Mouse (Mus musculus) C2C12 (cell line): ENCODE data around the gene Bckdha.

Source experiments
- CEBPB ChIP-seq: IDR thresholded peaks from one replicate; pipeline ENCODE4 v1.6.1; 2011; ENCODE audit warnings: low read depth, mild to moderate bottlenecking, control low read depth, moderate library complexity
- CTCF ChIP-seq: IDR thresholded peaks from one replicate; pipeline ENCODE4 v1.5.1; 2011; ENCODE audit not compliant: control insufficient read depth, insufficient read depth, insufficient read length
- MYOD1 ChIP-seq: IDR thresholded peaks from one replicate; pipeline ENCODE4 v1.6.1; 2011; ENCODE audit warnings: low read depth; ENCODE audit not compliant: control insufficient read depth, insufficient read length
- USF1 ChIP-seq: IDR thresholded peaks from one replicate; pipeline ENCODE4 v1.6.1; 2011; ENCODE audit warnings: low read depth, mild to moderate bottlenecking, control low read depth, moderate library complexity

DNA sequence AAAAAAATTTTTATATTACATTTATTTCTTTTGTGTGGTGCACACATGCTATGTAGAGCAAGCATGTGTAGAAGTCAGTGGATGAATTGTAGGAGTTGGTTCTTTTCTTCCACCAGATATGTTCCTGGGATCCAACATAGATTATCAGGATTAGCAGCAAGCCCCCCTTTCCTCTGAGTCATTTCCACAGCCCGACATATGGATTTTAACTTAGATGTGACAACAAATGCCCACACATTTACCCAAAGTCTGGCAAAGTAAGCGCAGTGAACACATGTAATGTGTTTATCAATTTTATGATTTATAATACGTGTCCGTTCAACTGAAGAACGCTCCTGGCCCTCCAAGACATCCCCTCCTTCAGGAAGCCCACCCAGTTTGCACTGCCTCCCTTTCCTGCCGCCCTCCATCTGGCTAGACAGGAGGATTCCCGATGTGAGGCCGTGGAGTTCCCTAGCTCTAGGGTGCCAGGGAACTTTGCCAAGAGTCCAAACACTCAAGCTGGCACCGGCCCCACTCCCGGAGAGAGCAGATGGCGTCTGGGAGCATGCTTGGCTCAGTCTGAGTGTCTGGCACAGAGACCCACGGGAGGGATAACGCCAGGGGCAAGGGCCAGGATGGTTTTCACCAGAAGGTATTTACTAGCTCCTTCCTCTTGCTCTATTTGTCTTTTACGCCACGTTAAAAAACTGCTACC, 17.5 kb upstream of the Bckdha start:
- TF ChIP-seq CEBPB (no peak), MYOD1 (no peak), USF1 (no peak), CTCF (no peak)
